8 mouse cellular contexts compared by ENCODE assay signal in genomic region chr14:34821131-34821790, GRCm38 (mm10). TPM values are rescaled to one million over a fixed set of nuclear protein-coding genes. Genes with fewer than 3 reads are reported as not detected.
DNase-seq lines count a peak whose midpoint lies in the region; ATAC-seq and TF ChIP-seq lines count a peak whose summit lies in the region.

No protein-coding gene starts in this region.

- H3K4me3 ChIP-seq in heart, embryonic 15.5 days = peak overlapping the region; percentile 58
- H3K4me3 ChIP-seq in liver, postnatal 0 days (ENCODE audit: low read depth, low read length) = no peak overlapping the region

- no peaks in the 10 kb centered on the region for H3K36me3 ChIP-seq in heart, embryonic 15.5 days
- no peaks in the 10 kb centered on the region for H3K36me3 ChIP-seq in liver, postnatal 0 days (replicated peaks; ENCODE audit: insufficient read depth, low read length)

- no peak for DNase-seq in heart, adult 8-10 months (ENCODE audit: low spot score)
- DNase-seq in Muller cell, postnatal 12 days (ENCODE audit: inconsistent ontology term) = peak; percentile 18
- no peak for DNase-seq in liver, postnatal 0 days
- no peak for DNase-seq in lung, postnatal 14 days
- DNase-seq in frontal cortex, adult 2 months (ENCODE audit: extremely low spot score in 1 of 2, low spot score in 1 of 2) = no peak

- H3K27me3 ChIP-seq in heart, embryonic 15.5 days = peaks cover 88% of the 10 kb centered on the region
- peaks cover 74% of the 10 kb centered on the region for H3K27me3 ChIP-seq in liver, postnatal 0 days (ENCODE audit: insufficient read depth, low read length)

- H3K9me3 ChIP-seq in heart, embryonic 15.5 days (replicated peaks) = no peaks in the 10 kb centered on the region
- no peaks in the 10 kb centered on the region for H3K9me3 ChIP-seq in liver, postnatal 0 days (ENCODE audit: low read length)

- no peak for ATAC-seq in heart, embryonic 15.5 days (replicated peaks; ENCODE audit: insufficient number of reproducible peaks, insufficient read depth, low FRiP score, low read depth)
- ATAC-seq in granulocyte monocyte progenitor cell, adult 5-6 weeks (replicated peaks; ENCODE audit: poor library complexity, severe bottlenecking) = peak; percentile 42; the same call in 1 of the 2 replicates
- no peak for ATAC-seq in liver, postnatal 0 days
- ATAC-seq in monocyte, adult 5-6 weeks (replicated peaks; ENCODE audit: insufficient number of reproducible peaks, low FRiP score, low TSS enrichment, poor library complexity, severe bottlenecking) = no peak

- no peak for TF ChIP-seq EP300 in liver, postnatal 0 days (IDR thresholded peaks at IDR 0.05; ENCODE audit: low read depth)

- H3K4me2 ChIP-seq in heart, embryonic 15.5 days = peak overlapping the region; percentile 94
- H3K4me2 ChIP-seq in liver, postnatal 0 days (ENCODE audit: low read depth, low read length) = 0 out of 2 replicates have a peak overlapping the region, but pooled peaks have one; percentile 13

- no peak overlapping the region for H3K27ac ChIP-seq in heart, embryonic 15.5 days
- H3K27ac ChIP-seq in liver, postnatal 0 days (ENCODE audit: low read depth) = no peak overlapping the region

- H3K4me1 ChIP-seq in heart, embryonic 15.5 days (replicated peaks) = peaks cover 28% of the 10 kb centered on the region
- H3K4me1 ChIP-seq in liver, postnatal 0 days (ENCODE audit: insufficient read depth) = no peaks in the 10 kb centered on the region

- WGBS in heart, embryonic 15.5 days = 1% methylated on average over 26 of the region's 26 CpGs
- WGBS in liver, postnatal 0 days (ENCODE audit: insufficient replicate concordance) = 3% methylated on average over 26 of the region's 26 CpGs

- no peak for TF ChIP-seq CTCF in liver, postnatal 0 days (IDR thresholded peaks at IDR 0.05; ENCODE audit: low read depth)

- H3K9ac ChIP-seq in heart, embryonic 15.5 days = no peak overlapping the region
- no peak overlapping the region for H3K9ac ChIP-seq in liver, postnatal 0 days (replicated peaks)

RNA-seq across cellular contexts. Expression of gene Grid1, which starts 1.4 kb away (rescaled TPM):
- 0.30 and 0.33 TPM in 2 replicates for polyA plus RNA-seq in heart, embryonic 15.5 days (2015; fragmentation: Nextera tagmentation; extraction: Ambion mirVana)
- total RNA-seq in heart, adult 8-10 months (2022) = under 1 TPM in 1 of 4 experiments, not detected in 3; 0.22 TPM
- total RNA-seq in granulocyte monocyte progenitor cell, adult 5-6 weeks (2014; fragmentation: Nextera tagmentation) = not detected in 2 replicates
- not detected in 2 replicates for total RNA-seq in granulocyte monocyte progenitor cell, adult 5-6 weeks (2017)
- polyA plus RNA-seq in liver, postnatal 0 days (2015; fragmentation: Nextera tagmentation; extraction: Ambion mirVana) = not detected in 2 replicates
- total RNA-seq in monocyte, adult 5-6 weeks (2017) = not detected in 3 replicates
- polyA plus RNA-seq in frontal cortex, adult 2 months (2012; rRNA removed) = 19.4 and 20.7 TPM in 2 replicates
